Mouse (Mus musculus): Measurements from ENCODE around the gene Anks1b. TPM values are rescaled to one million over a fixed set of nuclear protein-coding genes. Genes with fewer than 3 reads are reported as not detected.
A peak's percentile ranks its signal among the peaks of the same experiment; 100 is the strongest.

The Anks1b gene
- total RNA-seq, 1 experiment from 2014 or later: not detected

DNA sequence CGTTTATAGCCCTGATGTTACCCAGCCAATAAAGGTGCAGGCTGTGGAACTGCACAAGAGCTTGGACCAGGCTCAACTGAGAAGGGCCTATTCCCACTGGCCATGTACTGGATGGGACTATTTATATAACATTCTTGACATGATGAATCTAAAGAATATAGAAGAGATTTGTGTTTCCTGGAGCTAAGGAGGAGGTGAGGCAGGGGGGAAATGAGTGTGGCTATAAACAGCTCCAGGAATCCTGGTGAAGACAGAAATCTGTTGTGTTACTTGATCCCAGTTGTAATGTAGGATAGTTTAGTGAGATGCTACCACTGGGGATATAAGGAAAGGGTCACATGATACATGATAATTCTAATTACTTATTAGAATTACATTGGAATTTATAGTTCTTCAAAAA, 472.1 kb downstream of the Anks1b start:
- no peak for ATAC-seq (replicated peaks; ENCODE audit: low read depth, poor library complexity, severe bottlenecking)

DNA sequence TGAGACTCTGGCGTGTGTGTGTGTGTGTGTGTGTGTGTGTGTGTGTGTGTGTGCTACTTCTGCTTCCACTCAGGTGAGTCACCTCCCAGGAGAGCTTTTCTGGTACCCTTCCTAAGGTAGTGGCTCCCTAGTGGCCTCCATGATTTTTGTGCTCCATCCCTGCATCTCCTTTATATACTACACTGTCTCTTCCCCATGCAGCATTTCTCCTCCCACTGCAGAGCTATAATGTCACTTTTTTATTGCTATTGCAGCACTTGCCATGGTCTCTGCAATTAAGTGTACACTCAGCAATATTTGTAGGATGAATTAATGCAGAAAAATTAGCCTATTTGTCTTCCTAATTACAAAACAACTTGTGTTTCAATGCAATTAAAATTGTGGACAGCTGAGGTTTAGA, 482.9 kb downstream of the Anks1b start:
- ATAC-seq (replicated peaks; ENCODE audit: low read depth, poor library complexity, severe bottlenecking): no peak

DNA sequence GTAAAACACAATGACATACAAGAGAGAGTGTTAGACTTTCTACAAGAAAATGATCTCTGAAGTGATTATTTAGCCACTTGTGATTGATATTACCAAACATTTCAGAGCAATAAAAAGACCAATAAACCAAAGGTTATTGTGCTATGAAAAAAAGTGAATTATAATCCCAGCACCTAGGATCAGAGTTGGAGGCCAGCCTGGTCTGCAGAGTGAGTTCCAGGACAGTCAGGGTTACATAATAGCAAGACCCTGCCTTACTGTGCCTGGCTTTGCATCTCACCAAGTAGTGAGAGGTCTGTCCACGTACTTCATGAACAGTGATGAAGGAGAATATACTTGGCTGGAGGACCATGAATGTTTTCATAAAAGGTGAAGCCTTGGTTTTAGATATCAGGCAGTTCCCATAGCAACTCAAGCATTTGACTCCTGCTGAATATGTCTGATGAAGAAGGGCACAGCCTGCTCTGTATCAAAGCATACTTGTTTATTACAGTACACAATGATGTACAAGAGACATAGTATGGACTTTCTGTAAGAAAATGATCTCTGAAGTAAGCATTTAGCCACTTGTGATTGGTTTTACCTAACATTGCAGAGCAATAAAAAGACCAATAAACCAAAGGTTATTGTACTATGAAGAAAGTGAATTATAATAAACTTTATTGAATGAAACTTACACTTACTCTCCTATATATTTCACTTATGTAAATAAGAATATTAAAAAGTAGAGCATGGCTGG, 484.0 kb downstream of the Anks1b start:
- ATAC-seq (replicated peaks; ENCODE audit: low read depth, poor library complexity, severe bottlenecking): no peak

- no peak for ATAC-seq (replicated peaks; ENCODE audit: low read depth, poor library complexity, severe bottlenecking)
Observed at GRCm38 (mm10) chr10:90369015-90369414, 495.7 kb downstream of the Anks1b start.

DNA sequence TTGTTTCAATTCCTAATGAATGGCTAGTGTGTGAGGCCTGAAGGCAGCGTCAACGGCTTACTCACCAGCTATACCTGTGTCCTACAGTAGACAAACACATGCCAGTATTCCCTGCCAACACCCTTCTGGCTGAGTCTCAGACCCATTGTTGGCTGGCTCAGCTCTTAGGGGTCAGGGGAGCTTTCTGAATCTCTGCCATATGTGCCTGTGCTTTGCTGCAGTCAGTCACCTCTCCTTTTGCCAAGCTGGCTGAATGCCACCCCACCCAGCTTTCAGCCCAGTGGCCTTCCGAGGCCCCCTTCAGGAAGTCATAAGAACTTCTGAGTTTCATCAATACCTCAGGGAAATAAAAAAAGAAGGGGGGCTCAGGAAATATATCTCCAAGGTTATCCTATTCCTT, 497.4 kb downstream of the Anks1b start:
- ATAC-seq (replicated peaks; ENCODE audit: low read depth, poor library complexity, severe bottlenecking): no peak

- peak; percentile 90 for ATAC-seq (replicated peaks; ENCODE audit: low read depth, poor library complexity, severe bottlenecking)
Observed at GRCm38 (mm10) chr10:90373469-90373868, 500.2 kb downstream of the Anks1b start.

DNA sequence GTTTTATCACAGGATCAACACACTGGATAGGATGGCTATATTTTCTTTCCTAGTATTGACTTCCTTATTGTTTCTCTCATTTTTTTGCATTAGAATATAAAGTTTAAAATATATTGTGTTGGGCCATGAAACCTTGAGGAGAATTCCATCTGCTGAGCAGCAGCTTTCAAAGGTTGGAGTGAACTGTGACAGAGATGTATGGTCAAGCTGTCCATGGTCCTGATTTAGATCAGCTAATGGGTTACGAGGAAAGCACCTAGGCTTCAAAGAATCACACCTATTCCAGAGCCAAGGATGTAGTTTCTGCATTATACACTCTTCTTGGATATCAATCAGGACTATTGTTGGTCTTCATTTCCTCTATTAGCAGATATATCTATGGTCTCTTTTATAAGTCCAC, 503.3 kb downstream of the Anks1b start:
- no peak for ATAC-seq (replicated peaks; ENCODE audit: low read depth, poor library complexity, severe bottlenecking)

DNA sequence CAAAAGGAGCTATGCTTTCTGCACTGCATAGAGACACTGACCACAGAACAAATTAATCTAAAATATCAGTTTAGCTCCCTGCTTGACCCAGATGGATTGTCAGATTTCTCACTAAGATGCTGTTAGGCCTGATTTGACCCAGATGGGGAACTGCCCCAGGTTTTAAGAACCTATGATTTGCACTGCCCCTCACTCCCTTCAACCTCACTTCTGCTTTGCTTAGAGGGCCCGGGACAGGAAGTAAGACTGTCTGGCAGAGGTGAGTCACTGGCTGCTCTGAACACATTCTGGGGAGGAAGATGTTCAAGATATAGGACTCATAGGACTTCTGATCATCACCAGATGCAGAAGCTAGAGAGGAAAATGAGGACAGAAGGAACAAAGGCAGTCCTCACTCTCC, 506.8 kb downstream of the Anks1b start:
- peak; percentile 66 for ATAC-seq (replicated peaks; ENCODE audit: low read depth, poor library complexity, severe bottlenecking)

GRCm38 (mm10) chr10:90380704-90381339, 507.5 kb downstream of the Anks1b start:
- ATAC-seq (replicated peaks; ENCODE audit: low read depth, poor library complexity, severe bottlenecking): no peak

GRCm38 (mm10) chr10:90400382-90400781, 527.1 kb downstream of the Anks1b start:
- no peak for ATAC-seq (replicated peaks; ENCODE audit: low read depth, poor library complexity, severe bottlenecking)

GRCm38 (mm10) chr10:90408484-90408883, 535.2 kb downstream of the Anks1b start:
- no peak for ATAC-seq (replicated peaks; ENCODE audit: low read depth, poor library complexity, severe bottlenecking)

DNA sequence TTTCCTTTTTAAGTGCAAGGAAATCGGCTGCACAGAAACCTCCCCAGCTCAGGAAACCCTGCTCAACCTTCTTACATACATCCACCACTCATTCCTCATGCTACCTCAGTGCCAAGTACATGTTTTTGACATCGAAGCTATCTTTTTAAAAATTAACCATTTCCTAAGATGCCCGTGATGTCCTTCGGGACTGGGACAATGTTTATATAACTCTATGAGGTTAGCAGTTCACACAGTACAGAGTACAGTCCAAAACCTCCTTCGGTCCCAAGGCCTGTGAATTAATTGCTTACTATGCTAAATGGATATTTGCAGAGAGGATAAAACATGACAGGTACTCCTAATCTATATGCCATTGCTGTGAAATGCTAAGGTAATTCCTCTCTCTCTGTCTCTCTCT, 558.2 kb downstream of the Anks1b start:
- ATAC-seq (replicated peaks; ENCODE audit: low read depth, poor library complexity, severe bottlenecking): no peak

GRCm38 (mm10) chr10:90431974-90432373, 558.7 kb downstream of the Anks1b start:
- ATAC-seq (replicated peaks; ENCODE audit: low read depth, poor library complexity, severe bottlenecking): no peak

DNA sequence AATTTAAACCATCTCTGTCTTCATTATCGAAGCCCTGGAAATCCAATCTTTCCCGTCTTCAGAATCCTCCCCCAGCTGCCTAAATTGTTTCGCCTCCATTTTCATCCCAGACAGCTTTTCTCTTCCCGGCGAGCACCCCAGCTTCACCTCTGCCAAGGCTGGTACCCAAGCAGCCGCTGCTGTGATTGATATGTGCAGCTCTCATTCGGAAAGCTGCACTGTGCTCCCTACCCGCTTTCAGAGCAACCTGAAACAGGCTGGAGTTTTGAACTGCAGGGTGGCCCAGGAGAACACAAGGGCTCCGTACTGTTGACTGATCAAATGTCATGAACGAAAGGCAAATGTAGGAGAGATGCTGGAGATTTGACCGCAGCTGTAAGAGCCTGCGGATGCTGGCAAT, 559.2 kb downstream of the Anks1b start:
- ATAC-seq (replicated peaks; ENCODE audit: low read depth, poor library complexity, severe bottlenecking): no peak

GRCm38 (mm10) chr10:90441036-90441435, 567.7 kb downstream of the Anks1b start:
- ATAC-seq (replicated peaks; ENCODE audit: low read depth, poor library complexity, severe bottlenecking): no peak

DNA sequence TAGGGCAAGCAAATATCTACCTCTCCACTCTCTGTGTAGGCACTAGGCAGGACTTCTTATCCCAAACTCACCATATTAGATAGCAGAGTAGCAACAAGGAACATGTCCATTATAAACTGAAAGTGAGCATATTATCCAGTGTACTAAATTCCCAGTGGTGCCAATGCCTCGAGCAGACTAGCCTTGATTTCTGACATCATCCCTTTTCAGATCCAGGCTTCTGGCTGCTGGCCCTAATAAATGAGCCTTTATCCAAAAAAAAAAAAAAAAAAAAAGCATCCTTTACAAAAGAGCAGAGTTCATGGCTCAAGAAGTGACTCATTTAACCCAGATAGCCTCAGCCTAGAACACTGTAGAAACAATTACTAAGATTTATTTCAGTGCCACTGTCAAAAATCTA, 568.3 kb downstream of the Anks1b start:
- ATAC-seq (replicated peaks; ENCODE audit: low read depth, poor library complexity, severe bottlenecking): no peak

GRCm38 (mm10) chr10:90464906-90465305, 591.6 kb downstream of the Anks1b start:
- ATAC-seq (replicated peaks; ENCODE audit: low read depth, poor library complexity, severe bottlenecking): no peak

- ATAC-seq (replicated peaks; ENCODE audit: low read depth, poor library complexity, severe bottlenecking): no peak
Observed at GRCm38 (mm10) chr10:90465426-90465825, 592.1 kb downstream of the Anks1b start.

DNA sequence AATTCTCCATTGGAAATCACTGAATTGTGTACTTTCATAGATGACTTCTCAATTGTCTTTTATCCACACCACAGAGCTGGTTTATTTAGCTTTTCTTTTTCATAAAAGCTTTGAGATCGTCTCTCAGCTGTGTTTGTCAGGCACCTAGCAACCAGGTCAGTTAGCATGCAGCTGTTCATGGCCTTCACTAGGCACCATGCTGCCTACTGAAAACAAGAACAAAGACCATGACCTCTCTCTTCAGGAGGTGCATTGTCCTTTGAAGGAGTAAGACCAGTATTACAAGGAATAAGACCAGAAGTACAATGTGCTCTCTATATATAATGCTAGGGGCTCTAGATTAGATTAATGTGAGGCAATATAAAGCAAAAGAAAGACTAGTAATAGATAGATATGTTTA, 594.2 kb downstream of the Anks1b start:
- no peak for ATAC-seq (replicated peaks; ENCODE audit: low read depth, poor library complexity, severe bottlenecking)

DNA sequence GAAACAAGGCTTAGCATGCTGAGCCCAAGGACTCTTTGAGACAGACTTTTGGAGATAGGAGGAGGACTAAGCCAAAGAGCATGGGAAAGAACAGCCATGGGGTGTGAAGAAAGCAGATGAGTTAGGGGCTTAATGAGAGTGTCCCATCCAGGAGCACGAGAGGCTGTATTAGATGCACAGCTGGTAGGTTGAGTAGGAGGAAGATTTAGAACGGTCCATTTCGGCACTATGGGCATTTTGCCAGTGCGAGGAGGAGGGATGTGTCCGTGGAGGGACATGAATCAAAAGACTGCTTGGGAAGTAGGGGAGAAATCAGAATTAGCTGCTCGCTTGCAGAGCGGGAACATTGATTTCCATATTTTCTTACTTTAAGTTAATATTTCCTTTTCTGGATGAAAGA, 620.1 kb downstream of the Anks1b start:
- ATAC-seq (replicated peaks; ENCODE audit: low read depth, poor library complexity, severe bottlenecking): no peak

DNA sequence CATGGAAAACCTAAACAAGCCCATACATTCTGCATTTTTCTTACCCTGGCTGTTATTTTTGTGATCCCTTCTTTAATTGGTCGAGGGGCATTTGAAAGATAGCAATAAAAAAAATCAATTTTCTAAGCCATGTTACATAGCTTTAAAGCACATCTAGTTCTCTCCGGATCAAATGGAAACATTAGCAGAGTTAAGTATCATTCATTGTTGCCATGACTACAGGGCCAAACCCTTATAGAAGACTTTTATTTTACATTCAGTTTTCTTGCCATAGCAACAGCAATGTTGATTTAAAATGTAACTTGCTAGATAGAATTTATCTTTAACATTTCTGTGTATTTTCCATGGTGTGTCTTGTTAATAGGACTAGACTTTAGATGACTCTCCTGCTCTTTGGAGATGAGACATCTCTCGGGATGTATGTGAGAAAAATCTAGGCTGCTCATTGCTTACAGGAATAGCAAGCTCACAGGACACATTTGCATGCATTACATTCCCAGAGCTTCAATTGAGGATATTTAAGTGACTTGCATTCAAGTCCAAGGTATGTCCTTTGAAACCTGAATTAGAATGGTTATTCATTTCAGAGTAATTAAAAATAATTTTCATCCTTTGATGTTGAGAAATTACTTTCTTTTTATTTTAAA, 620.8 kb downstream of the Anks1b start:
- ATAC-seq (replicated peaks; ENCODE audit: low read depth, poor library complexity, severe bottlenecking): no peak

Data from common myeloid progenitor, adult 5-6 weeks (primary cell).